Mouse (Mus musculus) embryonic facial prominence, embryonic 13.5 days (tissue): Measurements from ENCODE around the gene Fam173a. TPM values are rescaled to one million over a fixed set of nuclear protein-coding genes. Genes with fewer than 3 reads are reported as not detected.

Source experiments
- ATAC-seq: fragments of 200-750 bp; cut with Nextera tagmentation; 2 replicates; pipeline ENCODE4 v1.8.0; 2017; ENCODE audit warnings: low read depth; ENCODE audit not compliant: insufficient number of reproducible peaks, insufficient read depth, low FRiP score, low TSS enrichment
- H3K27ac ChIP-seq: fragments of 300-500 bp; sonication (generic); 2 replicates; pipeline ENCODE4 v1.5.1; 2015; ENCODE audit warnings: moderate library complexity, mild to moderate bottlenecking, inconsistent platforms
- H3K27me3 ChIP-seq: fragments of 300-500 bp; sonication (generic); 2 replicates; pipeline ENCODE4 v1.6.1; 2015; ENCODE audit warnings: mild to moderate bottlenecking, inconsistent platforms
- H3K36me3 ChIP-seq: fragments of 300-500 bp; sonication (generic); 2 replicates; pipeline ENCODE4 v1.6.1; 2015; ENCODE audit warnings: mild to moderate bottlenecking, inconsistent platforms
- H3K4me1 ChIP-seq: fragments of 300-500 bp; sonication (generic); 2 replicates; pipeline ENCODE4 v1.6.1; 2015; ENCODE audit warnings: inconsistent platforms
- H3K4me2 ChIP-seq: fragments of 300-500 bp; sonication (generic); 2 replicates; pipeline ENCODE4 v1.6.1; 2015; ENCODE audit warnings: moderate library complexity, mild to moderate bottlenecking, inconsistent platforms
- H3K4me3 ChIP-seq: fragments of 300-500 bp; sonication (generic); 2 replicates; pipeline ENCODE4 v1.5.1; 2015; ENCODE audit warnings: mild to moderate bottlenecking, inconsistent platforms
- H3K9ac ChIP-seq: fragments of 300-500 bp; sonication (generic); 2 replicates; pipeline ENCODE4 v1.6.1; 2015; ENCODE audit warnings: mild to moderate bottlenecking, inconsistent platforms
- H3K9me3 ChIP-seq: fragments of 300-500 bp; sonication (generic); 2 replicates; pipeline ENCODE4 v1.6.1; 2016; ENCODE audit warnings: inconsistent platforms
- WGBS: fragments of 180-500 bp; shearing (Covaris S2); methylation state at CpG from one replicate; pipeline ENCODE4 v1.1.7; 2015; ENCODE audit warnings: mixed read lengths; 5-methylcytosine and 5-hydroxymethylcytosine counted together
- polyA plus RNA-seq: library from polyadenylated mRNA; unstranded; fragments of >200 nt; fragmentation: Nextera tagmentation; extraction: Ambion mirVana; gene quantifications from 2 replicates; pipeline ENCODE4 v1.2.1, GENCODE M21; 2015

Fam173a gene
- 65.3 and 78.1 TPM in 2 replicates for polyA plus RNA-seq

- H3K4me1 ChIP-seq: peaks cover 51% of the 10 kb centered on the region
These were observed at the start of gene Fam173a for GRCm38 (mm10) chr17:25792615-25793014. Gene Fam173a, minus strand, starts transcription at chr17:25792901.

DNA sequence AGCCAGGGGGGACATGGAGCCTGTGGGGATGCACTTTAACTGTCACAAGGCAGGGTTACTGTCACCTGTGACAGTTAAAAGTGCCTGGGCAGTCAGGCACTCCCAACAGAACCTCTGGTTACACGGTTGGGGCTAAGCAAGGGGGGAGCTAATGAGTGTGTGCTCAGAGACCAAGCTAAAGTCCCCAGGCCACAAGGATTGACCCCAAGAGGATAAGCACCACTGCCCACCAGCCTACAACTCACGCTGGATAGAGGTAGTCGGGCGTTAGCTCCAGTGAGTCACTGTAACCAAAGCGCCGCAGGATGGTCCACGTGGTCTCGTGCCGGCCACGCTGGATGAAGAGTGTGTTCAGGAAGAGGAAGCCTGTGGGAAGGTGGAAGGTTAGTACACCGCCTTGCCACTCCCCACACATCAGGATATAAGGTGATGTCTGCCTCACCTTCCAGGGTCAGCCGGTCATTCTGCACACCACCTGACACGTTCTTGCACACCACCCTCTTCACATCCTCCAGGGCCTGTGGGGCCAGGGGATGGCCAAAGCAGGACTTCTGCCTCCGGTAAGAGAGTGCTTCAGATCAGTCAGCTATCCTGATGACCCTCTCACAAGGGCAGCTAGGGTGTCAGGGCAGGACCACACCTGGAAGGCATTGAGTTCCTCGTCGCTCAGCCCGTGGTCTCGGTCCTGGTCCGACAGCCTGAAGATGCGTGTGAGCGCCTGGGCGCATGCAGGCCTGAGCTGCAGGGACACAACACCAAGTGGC, 48.6 kb upstream of the Fam173a start, which contains the start of gene Gm20683:
Gene Gm20683, minus strand, starts transcription at position 647 of the 764 bp plus-strand sequence.
- no peaks in the 10 kb centered on the region for H3K27me3 ChIP-seq
- H3K9ac ChIP-seq: no peak within 1 kb of the TSS
- H3K4me2 ChIP-seq: no peak within 1 kb of the TSS
- ATAC-seq: no peak
- 93% methylated on average over 22 of the region's 22 CpGs for whole genome bisulfite sequencing
- H3K27ac ChIP-seq: no peak within 1 kb of the TSS
- H3K4me1 ChIP-seq: peaks cover 30% of the 10 kb centered on the region
- H3K9me3 ChIP-seq: no peaks in the 10 kb centered on the region
- no peak within 1 kb of the TSS for H3K4me3 ChIP-seq
- H3K36me3 ChIP-seq: peaks cover 61% of the 10 kb centered on the region

More at GRCm38 (mm10) chr17:25792615-25793014, at the start of gene Fam173a:
- Histone ChIP-seq H3K27ac (peak within 1 kb of the TSS; percentile 94), H3K9me3 (no peaks in the 10 kb centered on the region), H3K36me3 (peaks cover 20% of the 10 kb centered on the region), H3K4me2 (peak within 1 kb of the TSS; percentile 87), H3K9ac (peak within 1 kb of the TSS; percentile 82), H3K27me3 (no peaks in the 10 kb centered on the region), H3K4me3 (peak within 1 kb of the TSS; percentile 75)
- ATAC-seq: peak; percentile 49; the same call in 1 of the 2 replicates
- WGBS: under 1% methylated on average over 14 of the region's 14 CpGs

DNA sequence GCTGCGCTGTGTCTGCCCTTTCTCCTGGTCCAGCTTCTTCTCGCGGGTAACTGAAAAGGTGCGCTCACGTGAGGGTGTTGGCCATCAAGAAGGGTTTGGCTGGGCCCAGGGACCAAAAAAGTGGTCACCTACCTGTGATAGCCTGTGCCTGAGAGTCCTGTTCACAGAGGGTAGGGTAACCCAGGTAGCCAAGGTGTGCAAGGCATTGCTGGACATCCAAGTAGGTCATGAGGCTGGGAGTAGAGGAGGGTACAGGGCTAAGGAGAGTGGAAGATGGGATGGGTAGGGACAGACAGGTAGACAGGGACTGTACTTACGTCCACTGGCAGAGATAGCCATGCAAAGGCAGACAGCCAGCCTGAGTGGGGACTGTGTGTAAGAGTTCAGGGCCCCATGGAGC, 47.8 kb upstream of the Fam173a start:
- Histone ChIP-seq H3K4me2 (no peak overlapping the region), H3K4me1 (peaks cover 38% of the 10 kb centered on the region), H3K27ac (no peak overlapping the region), H3K27me3 (no peaks in the 10 kb centered on the region), H3K4me3 (no peak overlapping the region), H3K9me3 (no peaks in the 10 kb centered on the region), H3K9ac (0 out of 2 replicates have a peak overlapping the region, but pooled peaks have one; percentile 6), H3K36me3 (peaks cover 59% of the 10 kb centered on the region)
- ATAC-seq: no peak
- WGBS: 95% methylated on average over 6 of the region's 6 CpGs

- WGBS: 81% methylated on average over 14 of the region's 14 CpGs
- no peaks in the 10 kb centered on the region for H3K9me3 ChIP-seq
- ATAC-seq: no peak
- H3K27me3 ChIP-seq: no peaks in the 10 kb centered on the region
- no peak overlapping the region for H3K4me2 ChIP-seq
- peaks cover 43% of the 10 kb centered on the region for H3K4me1 ChIP-seq
- H3K9ac ChIP-seq: 0 out of 2 replicates have a peak overlapping the region, but pooled peaks have one; percentile 6
- no peak overlapping the region for H3K4me3 ChIP-seq
- no peak overlapping the region for H3K27ac ChIP-seq
- H3K36me3 ChIP-seq: peaks cover 62% of the 10 kb centered on the region
These were observed 46.9 kb upstream of the Fam173a start for GRCm38 (mm10) chr17:25839455-25840235.

DNA sequence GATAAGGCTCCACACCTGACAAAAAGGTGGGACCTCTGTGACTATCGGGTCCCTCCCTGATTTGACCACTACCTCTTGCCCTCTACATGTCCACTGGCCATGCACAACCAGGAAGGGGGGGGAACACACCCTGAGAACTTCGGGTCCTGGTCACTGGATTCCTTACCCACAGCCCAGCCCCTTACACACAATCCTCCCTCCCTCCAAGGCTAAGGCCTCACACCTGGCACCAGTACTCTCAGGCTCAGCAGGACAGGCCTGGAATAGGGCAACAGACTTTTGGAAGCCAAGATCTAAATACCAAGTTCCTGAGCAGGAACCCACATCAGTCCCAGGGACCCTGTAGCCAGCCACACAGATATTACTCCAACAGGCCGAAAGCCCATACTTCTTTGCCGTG, 46.2 kb upstream of the Fam173a start:
- H3K27ac ChIP-seq: no peak overlapping the region
- no peak overlapping the region for H3K4me2 ChIP-seq
- no peaks in the 10 kb centered on the region for H3K27me3 ChIP-seq
- peaks cover 48% of the 10 kb centered on the region for H3K4me1 ChIP-seq
- ATAC-seq: no peak
- 91% methylated on average over 4 of the region's 4 CpGs for WGBS
- peaks cover 64% of the 10 kb centered on the region for H3K36me3 ChIP-seq
- H3K4me3 ChIP-seq: no peak overlapping the region
- H3K9me3 ChIP-seq: no peaks in the 10 kb centered on the region
- 0 out of 2 replicates have a peak overlapping the region, but pooled peaks have one; percentile 6 for H3K9ac ChIP-seq

DNA sequence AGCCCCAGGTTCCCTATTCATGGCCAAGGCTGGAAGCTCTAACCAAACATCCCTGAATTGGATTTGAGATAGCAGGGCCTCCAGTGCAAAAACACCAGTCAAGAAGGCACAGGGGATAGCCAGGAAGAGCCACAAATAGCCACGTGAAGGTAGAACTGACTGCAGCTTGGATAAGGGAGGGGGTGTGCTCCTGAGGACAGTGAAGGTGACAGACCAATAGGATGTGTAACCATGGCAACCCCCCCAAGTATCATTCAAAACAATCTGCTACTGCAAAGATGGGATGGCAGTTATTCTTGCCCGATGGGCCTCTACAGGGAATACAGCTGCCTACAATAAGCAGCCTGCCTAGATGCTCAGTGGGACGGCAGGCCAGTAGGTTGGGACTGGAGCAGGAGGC, 44.8 kb upstream of the Fam173a start:
- peak overlapping the region; percentile 72 for H3K9ac ChIP-seq
- ATAC-seq: no peak
- H3K4me2 ChIP-seq: peak overlapping the region; percentile 98
- WGBS: 53% methylated on average over 3 of the region's 3 CpGs
- peaks cover 43% of the 10 kb centered on the region for H3K4me1 ChIP-seq
- no peaks in the 10 kb centered on the region for H3K9me3 ChIP-seq
- no peaks in the 10 kb centered on the region for H3K27me3 ChIP-seq
- peaks cover 63% of the 10 kb centered on the region for H3K36me3 ChIP-seq
- 0 out of 2 replicates have a peak overlapping the region, but pooled peaks have one; percentile 39 for H3K27ac ChIP-seq
- H3K4me3 ChIP-seq: peak overlapping the region; percentile 43

GRCm38 (mm10) chr17:25837076-25837410, 44.3 kb upstream of the Fam173a start, which contains the start of gene Rhbdl1:
Gene Rhbdl1, minus strand, starts transcription at chr17:25837295.
- peaks cover 44% of the 10 kb centered on the region for H3K4me1 ChIP-seq
- peaks cover 58% of the 10 kb centered on the region for H3K36me3 ChIP-seq
- ATAC-seq: no peak
- H3K4me3 ChIP-seq: peak within 1 kb of the TSS; percentile 43
- H3K27ac ChIP-seq: peak within 1 kb of the TSS; percentile 39; the same call in 1 of the 2 replicates
- H3K9ac ChIP-seq: peak within 1 kb of the TSS; percentile 72
- H3K9me3 ChIP-seq: no peaks in the 10 kb centered on the region
- WGBS: 3% methylated on average over 29 of the region's 29 CpGs
- H3K4me2 ChIP-seq: peak within 1 kb of the TSS; percentile 98
- H3K27me3 ChIP-seq: no peaks in the 10 kb centered on the region

- Histone ChIP-seq H3K4me1 (peaks cover 50% of the 10 kb centered on the region), H3K27me3 (no peaks in the 10 kb centered on the region), H3K27ac (peak overlapping the region; percentile 39; the same call in 1 of the 2 replicates), H3K4me3 (peak overlapping the region; percentile 43), H3K36me3 (peaks cover 56% of the 10 kb centered on the region), H3K4me2 (peak overlapping the region; percentile 98), H3K9ac (peak overlapping the region; percentile 72), H3K9me3 (no peaks in the 10 kb centered on the region)
- 25% methylated on average over 23 of the region's 23 CpGs for WGBS
- ATAC-seq: no peak
These were observed 43.8 kb upstream of the Fam173a start for GRCm38 (mm10) chr17:25836397-25837075.

DNA sequence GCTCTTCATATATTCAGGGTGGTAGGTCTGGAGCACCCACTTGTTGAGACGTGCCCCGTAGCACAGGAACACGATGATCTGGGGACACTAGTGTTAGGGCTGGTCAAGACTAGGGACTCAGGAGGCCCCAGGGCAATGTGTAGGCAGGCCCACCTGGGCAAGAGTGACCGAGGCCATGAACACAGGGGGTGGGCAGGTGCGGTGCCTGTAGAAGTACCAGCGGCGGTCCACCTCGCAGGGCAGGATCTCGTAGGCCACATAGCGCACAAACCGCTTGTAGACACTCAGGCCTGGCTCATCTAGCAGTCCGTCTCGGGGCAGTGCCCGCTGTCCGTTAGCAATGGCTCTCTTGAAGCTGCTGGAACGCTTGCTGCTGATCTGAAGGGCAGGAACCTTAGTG, 43.1 kb upstream of the Fam173a start:
- no peaks in the 10 kb centered on the region for H3K27me3 ChIP-seq
- H3K4me1 ChIP-seq: peaks cover 57% of the 10 kb centered on the region
- no peaks in the 10 kb centered on the region for H3K9me3 ChIP-seq
- H3K36me3 ChIP-seq: peaks cover 56% of the 10 kb centered on the region
- H3K4me3 ChIP-seq: no peak overlapping the region
- WGBS: 90% methylated on average over 16 of the region's 16 CpGs
- no peak for ATAC-seq
- no peak overlapping the region for H3K9ac ChIP-seq
- H3K4me2 ChIP-seq: peak overlapping the region; percentile 98
- 0 out of 2 replicates have a peak overlapping the region, but pooled peaks have one; percentile 16 for H3K27ac ChIP-seq

GRCm38 (mm10) chr17:25835301-25835700, 42.6 kb upstream of the Fam173a start:
- H3K27me3 ChIP-seq: no peaks in the 10 kb centered on the region
- no peak overlapping the region for H3K27ac ChIP-seq
- 91% methylated on average over 7 of the region's 7 CpGs for WGBS
- H3K36me3 ChIP-seq: peaks cover 56% of the 10 kb centered on the region
- peak overlapping the region; percentile 98 for H3K4me2 ChIP-seq
- ATAC-seq: no peak
- H3K9me3 ChIP-seq: no peaks in the 10 kb centered on the region
- H3K4me3 ChIP-seq: peak overlapping the region; percentile 86; the same call in 1 of the 2 replicates
- H3K4me1 ChIP-seq: peaks cover 62% of the 10 kb centered on the region
- peak overlapping the region; percentile 93; the same call in 1 of the 2 replicates for H3K9ac ChIP-seq
